Mouse (Mus musculus) midbrain, embryonic 15.5 days (tissue): ENCODE results near the gene Bmper. TPM values are rescaled to one million over a fixed set of nuclear protein-coding genes. Genes with fewer than 3 reads are reported as not detected.
A peak's percentile ranks its signal among the peaks of the same experiment; 100 is the strongest.

Experiments
- ATAC-seq: fragments of 200-750 bp; cut with Nextera tagmentation; replicated peaks from 2 replicates; pipeline ENCODE4 v1.8.0; 2017; ENCODE audit warnings: moderate TSS enrichment
- H3K27ac ChIP-seq: fragments of 300-500 bp; sonication (generic); 2 replicates; pipeline ENCODE4 v1.5.1; 2015; ENCODE audit warnings: mild to moderate bottlenecking, inconsistent platforms
- H3K27me3 ChIP-seq: fragments of 300-500 bp; sonication (generic); replicated peaks from 2 replicates; pipeline ENCODE4 v1.6.1; 2015; ENCODE audit warnings: inconsistent platforms
- H3K36me3 ChIP-seq: fragments of 300-500 bp; sonication (generic); replicated peaks from 2 replicates; pipeline ENCODE4 v1.6.1; 2015; ENCODE audit warnings: inconsistent platforms
- H3K4me1 ChIP-seq: fragments of 300-500 bp; sonication (generic); 2 replicates; pipeline ENCODE4 v1.6.1; 2015; ENCODE audit warnings: inconsistent platforms
- H3K4me2 ChIP-seq: fragments of 300-500 bp; sonication (generic); 2 replicates; pipeline ENCODE4 v1.6.1; 2015; ENCODE audit warnings: inconsistent platforms, mild to moderate bottlenecking, moderate library complexity
- H3K4me3 ChIP-seq: fragments of 300-500 bp; sonication (generic); 2 replicates; pipeline ENCODE4 v1.5.1; 2015; ENCODE audit warnings: mild to moderate bottlenecking, inconsistent platforms
- H3K9ac ChIP-seq: fragments of 300-500 bp; sonication (generic); 2 replicates; pipeline ENCODE4 v1.6.1; 2015; ENCODE audit warnings: mild to moderate bottlenecking, inconsistent platforms
- H3K9me3 ChIP-seq: fragments of 300-500 bp; sonication (generic); 2 replicates; pipeline ENCODE4 v1.6.1; 2016; ENCODE audit warnings: inconsistent platforms
- WGBS: fragments of 180-500 bp; shearing (Covaris S2); methylation state at CpG from one replicate; pipeline ENCODE4 v1.1.7; 2015; ENCODE audit warnings: mixed read lengths; 5-methylcytosine and 5-hydroxymethylcytosine counted together
- polyA plus RNA-seq: library from polyadenylated mRNA; unstranded; fragments of >200 nt; fragmentation: Nextera tagmentation; extraction: Ambion mirVana; gene quantifications from 2 replicates; pipeline ENCODE4 v1.2.1, GENCODE M21; 2015

The Bmper gene
- polyA plus RNA-seq, 1 experiment from 2014 or later = 7.1 TPM

GRCm38 (mm10) chr9:23205304-23205703 lies 17.6 kb upstream of the Bmper start:
- Histone ChIP-seq H3K4me1 (peaks cover 19% of the 10 kb centered on the region), H3K9ac (no peak overlapping the region), H3K27ac (no peak overlapping the region), H3K9me3 (no peaks in the 10 kb centered on the region), H3K4me2 (no peak overlapping the region), H3K27me3 (no peaks in the 10 kb centered on the region), H3K4me3 (no peak overlapping the region), H3K36me3 (no peaks in the 10 kb centered on the region)
- WGBS = 18% methylated on average over 3 of the region's 3 CpGs
- ATAC-seq = no peak

GRCm38 (mm10) chr9:23205757-23206156 lies 17.1 kb upstream of the Bmper start:
- no peaks in the 10 kb centered on the region for H3K9me3 ChIP-seq
- no peaks in the 10 kb centered on the region for H3K27me3 ChIP-seq
- no peak overlapping the region for H3K27ac ChIP-seq
- peaks cover 19% of the 10 kb centered on the region for H3K4me1 ChIP-seq
- H3K4me3 ChIP-seq = no peak overlapping the region
- no peaks in the 10 kb centered on the region for H3K36me3 ChIP-seq
- H3K4me2 ChIP-seq = no peak overlapping the region
- H3K9ac ChIP-seq = no peak overlapping the region
- 87% methylated on average over 3 of the region's 3 CpGs for WGBS
- ATAC-seq = no peak

GRCm38 (mm10) chr9:23206181-23206580 lies 16.7 kb upstream of the Bmper start:
- no peak overlapping the region for H3K27ac ChIP-seq
- no peaks in the 10 kb centered on the region for H3K36me3 ChIP-seq
- peaks cover 19% of the 10 kb centered on the region for H3K4me1 ChIP-seq
- H3K4me2 ChIP-seq = no peak overlapping the region
- no peak overlapping the region for H3K4me3 ChIP-seq
- no peak for ATAC-seq
- WGBS = 89% methylated on average over 5 of the region's 5 CpGs
- H3K9me3 ChIP-seq = no peaks in the 10 kb centered on the region
- no peak overlapping the region for H3K9ac ChIP-seq
- H3K27me3 ChIP-seq = no peaks in the 10 kb centered on the region

DNA sequence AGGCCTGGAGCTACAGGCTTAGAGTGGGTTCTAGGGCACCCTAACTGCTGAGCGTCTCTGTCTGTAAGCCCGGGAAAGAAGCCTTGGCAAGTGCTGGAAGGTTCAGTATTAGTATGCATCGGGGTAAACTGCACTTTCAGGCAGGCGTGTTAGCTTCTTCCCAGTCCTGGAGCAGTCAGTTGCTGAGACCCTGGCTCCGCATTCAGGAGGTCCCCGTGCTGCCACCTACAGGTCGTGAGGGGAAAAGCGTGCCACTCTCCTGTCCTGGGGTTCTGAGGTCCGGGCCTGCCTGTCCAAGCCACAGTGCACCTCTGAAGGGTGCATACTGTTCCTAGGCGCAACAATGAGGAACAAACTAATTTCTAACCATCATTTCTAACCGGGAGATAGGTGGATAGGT lies 10.6 kb upstream of the Bmper start:
- Histone ChIP-seq H3K27me3 (no peaks in the 10 kb centered on the region), H3K9me3 (no peaks in the 10 kb centered on the region), H3K36me3 (no peaks in the 10 kb centered on the region), H3K4me3 (no peak overlapping the region), H3K4me2 (no peak overlapping the region), H3K27ac (no peak overlapping the region), H3K9ac (no peak overlapping the region), H3K4me1 (no peaks in the 10 kb centered on the region)
- 5% methylated on average over 11 of the region's 11 CpGs for WGBS
- peak; percentile 91 for ATAC-seq

DNA sequence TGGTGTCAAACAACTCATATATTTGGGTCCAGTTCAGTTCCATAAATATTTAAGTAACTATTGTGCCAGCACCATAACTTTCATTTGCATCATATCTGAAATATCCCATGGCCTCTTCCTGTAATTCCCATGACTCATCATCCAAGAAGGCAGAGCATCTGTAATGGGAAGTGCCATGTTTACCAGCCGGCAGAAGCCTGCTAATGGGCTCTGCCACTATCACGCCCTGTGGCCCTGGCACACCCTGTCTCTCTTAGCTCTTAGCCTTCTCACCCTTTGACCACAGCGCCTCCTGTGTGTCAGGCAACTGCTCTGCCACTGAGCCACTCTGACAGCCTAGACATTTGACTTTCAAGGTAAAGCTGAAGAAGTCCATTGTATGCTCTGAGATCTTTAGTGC lies 3.1 kb upstream of the Bmper start:
- no peak overlapping the region for H3K4me2 ChIP-seq
- ATAC-seq = no peak
- 0 out of 2 replicates have a peak, but pooled peaks cover 7% of the 10 kb centered on the region for H3K27me3 ChIP-seq
- H3K36me3 ChIP-seq = no peaks in the 10 kb centered on the region
- H3K9me3 ChIP-seq = no peaks in the 10 kb centered on the region
- no peak overlapping the region for H3K27ac ChIP-seq
- H3K4me3 ChIP-seq = no peak overlapping the region
- no peak overlapping the region for H3K9ac ChIP-seq
- 56% methylated on average over 3 of the region's 3 CpGs for WGBS
- H3K4me1 ChIP-seq = peaks cover 7% of the 10 kb centered on the region

- WGBS = 11% methylated on average over 5 of the region's 5 CpGs
- Histone ChIP-seq H3K9ac (peak overlapping the region; percentile 71; the same call in 1 of the 2 replicates), H3K4me3 (peak overlapping the region; percentile 74), H3K9me3 (no peaks in the 10 kb centered on the region), H3K4me1 (peaks cover 7% of the 10 kb centered on the region), H3K27me3 (peaks cover 17% of the 10 kb centered on the region), H3K36me3 (no peaks in the 10 kb centered on the region), H3K27ac (peak overlapping the region; percentile 85), H3K4me2 (peak overlapping the region; percentile 98)
- ATAC-seq = peak; percentile 5; the same call in 1 of the 2 replicates
Measured at GRCm38 (mm10) chr9:23221976-23222375, 900 bp upstream of the Bmper start.

GRCm38 (mm10) chr9:23222492-23222840 lies 410 bp upstream of the Bmper start:
- peak overlapping the region; percentile 71 for H3K9ac ChIP-seq
- H3K27me3 ChIP-seq = peaks cover 22% of the 10 kb centered on the region
- ATAC-seq = peak; percentile 70
- peak overlapping the region; percentile 85 for H3K27ac ChIP-seq
- no peaks in the 10 kb centered on the region for H3K36me3 ChIP-seq
- peak overlapping the region; percentile 74 for H3K4me3 ChIP-seq
- peaks cover 7% of the 10 kb centered on the region for H3K4me1 ChIP-seq
- H3K9me3 ChIP-seq = no peaks in the 10 kb centered on the region
- H3K4me2 ChIP-seq = peak overlapping the region; percentile 98
- 0% methylated on average over 26 of the region's 26 CpGs for WGBS

DNA sequence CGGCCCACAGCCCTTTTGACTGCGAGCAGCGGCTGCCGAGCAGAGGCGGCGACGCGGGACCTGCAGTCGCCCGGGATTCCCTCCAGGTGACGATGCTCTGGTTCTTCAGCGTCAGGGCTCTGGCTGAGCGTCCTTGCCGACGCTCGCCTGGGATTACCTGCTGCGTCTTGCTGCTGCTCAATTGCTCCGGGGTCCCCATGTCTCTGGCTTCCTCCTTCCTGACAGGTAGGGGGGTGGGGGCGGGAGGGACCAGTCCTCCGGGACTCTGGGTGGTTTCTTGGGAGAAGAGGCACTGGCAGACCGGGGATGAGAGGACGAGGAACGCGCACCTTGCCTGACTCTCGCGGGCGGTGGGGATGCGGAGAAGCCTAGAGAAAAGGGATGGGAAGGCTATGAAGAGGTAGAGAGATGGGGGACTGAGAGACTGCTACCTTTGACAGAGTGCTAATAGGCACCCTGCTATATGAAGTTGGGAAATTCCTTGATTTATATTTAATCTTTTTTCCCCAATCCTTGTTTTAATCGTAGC lies 737 bp downstream of the Bmper start:
- WGBS = 1% methylated on average over 29 of the region's 29 CpGs
- Histone ChIP-seq H3K27me3 (peaks cover 22% of the 10 kb centered on the region), H3K36me3 (no peaks in the 10 kb centered on the region), H3K27ac (peak overlapping the region; percentile 85), H3K9me3 (no peaks in the 10 kb centered on the region), H3K4me1 (peaks cover 7% of the 10 kb centered on the region), H3K9ac (peak overlapping the region; percentile 71), H3K4me2 (peak overlapping the region; percentile 98), H3K4me3 (peak overlapping the region; percentile 74)
- ATAC-seq = peak; percentile 51; the same call in 1 of the 2 replicates

- 93% methylated on average over 8 of the region's 8 CpGs for WGBS
- no peak for ATAC-seq
- Histone ChIP-seq H3K9me3 (no peaks in the 10 kb centered on the region), H3K36me3 (no peaks in the 10 kb centered on the region), H3K9ac (no peak overlapping the region), H3K27ac (no peak overlapping the region), H3K27me3 (no peaks in the 10 kb centered on the region), H3K4me2 (no peak overlapping the region), H3K4me1 (peaks cover 8% of the 10 kb centered on the region), H3K4me3 (no peak overlapping the region)
Measured at GRCm38 (mm10) chr9:23233464-23234121, 10.7 kb downstream of the Bmper start.

GRCm38 (mm10) chr9:23235368-23236002 lies 12.6 kb downstream of the Bmper start:
- ATAC-seq = no peak
- Histone ChIP-seq H3K36me3 (no peaks in the 10 kb centered on the region), H3K9me3 (no peaks in the 10 kb centered on the region), H3K27me3 (no peaks in the 10 kb centered on the region), H3K27ac (no peak overlapping the region), H3K4me1 (peaks cover 8% of the 10 kb centered on the region), H3K4me2 (no peak overlapping the region), H3K9ac (no peak overlapping the region), H3K4me3 (no peak overlapping the region)
- 73% methylated on average over 6 of the region's 6 CpGs for WGBS

DNA sequence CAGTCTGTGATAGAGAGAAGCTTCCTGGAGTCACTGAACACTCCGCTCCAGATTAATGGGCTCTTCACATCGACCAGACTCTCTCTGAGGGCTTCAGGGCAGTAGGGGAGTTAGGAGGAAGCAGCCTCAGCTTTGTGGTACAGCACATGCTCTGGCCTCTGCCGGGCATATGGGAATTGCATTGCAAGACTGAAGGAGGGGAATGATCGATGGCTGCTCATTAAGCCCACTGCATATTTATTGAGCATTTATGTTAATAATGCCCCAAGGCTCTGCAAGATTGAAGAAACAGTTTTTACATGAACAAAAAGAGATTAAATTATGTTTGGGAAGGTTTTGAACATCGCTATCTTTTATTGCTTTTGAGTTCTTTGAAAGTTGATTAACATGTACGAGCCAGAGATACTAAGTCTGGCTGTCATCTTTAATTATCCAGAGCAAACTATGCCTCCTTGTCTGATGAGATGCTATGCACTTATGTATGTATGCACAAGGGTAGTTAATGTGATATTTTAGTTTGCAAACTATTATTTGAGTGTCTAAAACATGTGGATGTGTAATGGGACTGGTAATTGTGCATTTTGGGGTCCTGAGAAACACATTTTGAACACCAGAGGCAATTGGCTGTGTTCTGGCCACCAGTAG lies 13.9 kb downstream of the Bmper start:
- Histone ChIP-seq H3K36me3 (no peaks in the 10 kb centered on the region), H3K27me3 (no peaks in the 10 kb centered on the region), H3K4me1 (peaks cover 8% of the 10 kb centered on the region), H3K9me3 (no peaks in the 10 kb centered on the region), H3K4me2 (no peak overlapping the region), H3K27ac (no peak overlapping the region), H3K4me3 (no peak overlapping the region), H3K9ac (no peak overlapping the region)
- ATAC-seq = peak; percentile 84
- WGBS = 52% methylated on average over 6 of the region's 6 CpGs

DNA sequence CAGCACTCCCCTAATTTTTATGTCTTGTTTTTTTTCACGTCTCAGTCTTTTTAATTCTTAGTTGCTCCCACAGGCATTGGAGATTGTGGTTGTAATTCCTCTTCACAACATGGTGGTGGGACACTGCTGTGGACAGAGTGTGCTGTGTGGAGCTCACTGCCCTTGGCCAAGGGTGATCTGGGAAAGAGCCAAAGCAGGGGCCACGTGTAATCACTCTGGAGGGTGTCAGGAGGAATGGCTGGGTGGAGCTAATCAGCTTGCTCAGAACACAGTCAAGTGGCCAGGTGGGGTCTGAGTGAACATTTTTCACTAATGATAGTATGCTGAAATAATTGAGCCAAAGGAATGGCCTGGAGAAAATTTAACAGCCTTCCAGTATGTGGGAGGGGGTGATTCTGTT lies 16.1 kb downstream of the Bmper start:
- WGBS = 62% methylated on average over 2 of the region's 2 CpGs
- Histone ChIP-seq H3K27ac (no peak overlapping the region), H3K27me3 (no peaks in the 10 kb centered on the region), H3K4me1 (peaks cover 8% of the 10 kb centered on the region), H3K9me3 (no peaks in the 10 kb centered on the region), H3K4me2 (no peak overlapping the region), H3K4me3 (no peak overlapping the region), H3K9ac (no peak overlapping the region), H3K36me3 (no peaks in the 10 kb centered on the region)
- no peak for ATAC-seq
